Mouse (Mus musculus) MN1 (cell line): Measurements from ENCODE around the gene Gm11172.

Experiments
- DNase-seq: peaks from one replicate; pipeline ENCODE4 v3.0.0-alpha.2; 2016; ENCODE audit warnings: low spot score

Gm11172 gene

GRCm38 (mm10) chr16:10812865-10813371, at the start of gene Gm11172:
Gm11172 (plus strand) TSS chr16:10812915.
- no peak for DNase-seq

GRCm38 (mm10) chr16:10763540-10764264, 49.0 kb upstream of the Gm11172 start:
- DNase-seq = no peak

GRCm38 (mm10) chr16:10764323-10764722, 48.4 kb upstream of the Gm11172 start:
- no peak for DNase-seq

- DNase-seq = peak; percentile 68
These were observed 45.6 kb upstream of the Gm11172 start for GRCm38 (mm10) chr16:10767158-10767557.

GRCm38 (mm10) chr16:10768821-10769220, 43.9 kb upstream of the Gm11172 start:
- DNase-seq = no peak

GRCm38 (mm10) chr16:10769661-10770060, 43.1 kb upstream of the Gm11172 start:
- DNase-seq = peak; percentile 22

- DNase-seq = no peak
These were observed 42.0 kb upstream of the Gm11172 start for GRCm38 (mm10) chr16:10770531-10771325.

GRCm38 (mm10) chr16:10771769-10772510, 40.8 kb upstream of the Gm11172 start:
- DNase-seq = no peak

GRCm38 (mm10) chr16:10773543-10773942, 39.2 kb upstream of the Gm11172 start:
- DNase-seq = no peak

GRCm38 (mm10) chr16:10774726-10775125, 38.0 kb upstream of the Gm11172 start:
- no peak for DNase-seq

GRCm38 (mm10) chr16:10776322-10776721, 36.4 kb upstream of the Gm11172 start:
- no peak for DNase-seq

- no peak for DNase-seq
These were observed 35.0 kb upstream of the Gm11172 start for GRCm38 (mm10) chr16:10777579-10778160.

GRCm38 (mm10) chr16:10780631-10781120, 32.0 kb upstream of the Gm11172 start:
- no peak for DNase-seq

GRCm38 (mm10) chr16:10781862-10782371, 30.8 kb upstream of the Gm11172 start:
- no peak for DNase-seq

- no peak for DNase-seq
These were observed 30.2 kb upstream of the Gm11172 start for GRCm38 (mm10) chr16:10782377-10783151.

- no peak for DNase-seq
These were observed 29.6 kb upstream of the Gm11172 start for GRCm38 (mm10) chr16:10783152-10783434.

GRCm38 (mm10) chr16:10783451-10783850, 29.3 kb upstream of the Gm11172 start:
- no peak for DNase-seq

- no peak for DNase-seq
These were observed 28.6 kb upstream of the Gm11172 start for GRCm38 (mm10) chr16:10783883-10784792.

GRCm38 (mm10) chr16:10784793-10785370, 27.8 kb upstream of the Gm11172 start:
- DNase-seq = peak; percentile 90
